Comparison of ENCODE assay signal across 10 mouse cellular contexts in the genomic region with DNA sequence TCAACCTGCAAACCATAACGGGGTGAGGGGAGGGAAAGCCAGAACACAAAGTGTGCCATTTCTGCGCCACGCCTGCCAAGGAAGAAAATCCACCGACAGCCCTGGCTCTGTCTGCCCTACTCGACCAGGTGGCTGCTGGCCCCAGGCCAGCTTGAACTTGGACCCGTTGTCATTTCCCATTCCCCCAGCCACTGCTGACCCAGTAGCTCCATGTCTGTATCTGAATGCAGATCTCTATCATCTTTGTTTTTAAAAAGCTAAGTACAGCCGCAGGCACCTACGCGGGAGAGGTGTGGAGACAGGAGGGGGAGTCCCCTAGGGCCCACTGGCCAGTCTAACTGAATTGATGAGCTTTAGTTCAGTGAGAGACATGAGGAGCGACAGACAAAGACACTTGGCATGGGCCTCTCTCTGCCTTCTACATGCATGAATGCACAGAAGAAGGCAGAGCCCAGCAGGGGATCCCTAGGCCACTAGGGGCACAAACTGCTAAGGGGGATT.
DNase-seq lines count a peak whose midpoint lies in the region; ATAC-seq and TF ChIP-seq lines count a peak whose summit lies in the region.
"Had no signal": no experiment of that assay in that cellular context is flagged by ENCODE, and none has a peak within 500 bp of the region (broad histone marks: within the 10 kb centered on the region; RNA-seq: fewer than 3 reads in every experiment).

No protein-coding gene starts in this region.

- TF ChIP-seq CTCF in forebrain, postnatal 0 days (IDR thresholded peaks at IDR 0.05; ENCODE audit: low read depth) = no peak

- no peaks in the 10 kb centered on the region for H3K9me3 ChIP-seq in forebrain, postnatal 0 days (ENCODE audit: low read length)
- H3K9me3 ChIP-seq: heart, embryonic 15.5 days; liver, embryonic 15.5 days had no signal

- WGBS in forebrain, postnatal 0 days = 19% methylated on average over 10 of the region's 10 CpGs

- peak; percentile 39 for DNase-seq in urinary bladder, postnatal 14 days (ENCODE audit: low spot score)
- DNase-seq in urinary bladder, adult 2 months (ENCODE audit: low spot score) = no peak
- DNase-seq in forebrain, postnatal 0 days = peak; percentile 41
- DNase-seq in kidney, postnatal 25 days = peak; percentile 32 to 57
- no peak for DNase-seq in ovary, postnatal 10 days (ENCODE audit: low spot score)
- DNase-seq in urinary bladder, postnatal 25 days (ENCODE audit: low spot score) = no peak
- no peak for DNase-seq in gastrocnemius, postnatal 25 days
- DNase-seq in thymus, postnatal 4 days = no peak

- no peak overlapping the region for H3K4me2 ChIP-seq in forebrain, postnatal 0 days (ENCODE audit: low read depth)
- H3K4me2 ChIP-seq: heart, embryonic 15.5 days; liver, embryonic 15.5 days had no signal

- H3K27me3 ChIP-seq in forebrain, postnatal 0 days (ENCODE audit: insufficient read depth, low read length) = no peaks in the 10 kb centered on the region
- H3K27me3 ChIP-seq: heart, embryonic 15.5 days; liver, embryonic 15.5 days had no signal

- H3K36me3 ChIP-seq in forebrain, postnatal 0 days (ENCODE audit: insufficient read depth) = no peaks in the 10 kb centered on the region
- H3K36me3 ChIP-seq: heart, embryonic 15.5 days; liver, embryonic 15.5 days had no signal

- no peak for ATAC-seq in forebrain, postnatal 0 days

- no peak overlapping the region for H3K4me3 ChIP-seq in forebrain, postnatal 0 days (ENCODE audit: low read depth, low read length)
- H3K4me3 ChIP-seq: heart, embryonic 15.5 days; liver, embryonic 15.5 days had no signal

- no peak overlapping the region for H3K9ac ChIP-seq in forebrain, postnatal 0 days
- H3K9ac ChIP-seq: heart, embryonic 15.5 days; liver, embryonic 15.5 days had no signal

- peaks cover 17% of the 10 kb centered on the region for H3K4me1 ChIP-seq in forebrain, postnatal 0 days (ENCODE audit: insufficient read depth)
- H3K4me1 ChIP-seq: liver, embryonic 15.5 days had no signal

- peak overlapping the region; percentile 21; the same call in 1 of the 2 replicates for H3K27ac ChIP-seq in forebrain, postnatal 0 days (ENCODE audit: low read depth, low read length)
- H3K27ac ChIP-seq: heart, embryonic 15.5 days; liver, embryonic 15.5 days had no signal

Comparison
In these comparisons a context has a peak if more than half of its experiments do, and no peak if none do; other contexts are left out.
1. DNase-seq: peak in urinary bladder, postnatal 14 days (single experiment), forebrain, postnatal 0 days (single experiment) and kidney, postnatal 25 days (2 of 2); none in urinary bladder, adult 2 months (single experiment), ovary, postnatal 10 days (single experiment), urinary bladder, postnatal 25 days (single experiment), gastrocnemius, postnatal 25 days (single experiment) and thymus, postnatal 4 days (single experiment).